Mouse (Mus musculus) heart, postnatal 14 days (tissue): ENCODE results near the gene Kcnmb1. TPM values are rescaled to one million over a fixed set of nuclear protein-coding genes. Genes with fewer than 3 reads are reported as not detected.

Source experiments
- DNase-seq, 2 experiments: peaks; one replicate each; pipeline ENCODE4 v3.0.0; 2021 to 2022
- intact Hi-C: fragments of 180-260 bp; cut with DNase I; formaldehyde crosslinking; loops from one replicate; pipeline ENCODE4 v1.15.1; 2025
- total RNA-seq, 2 experiments: library from RNA; stranded (reverse); gene quantifications; 2 replicates each; pipeline ENCODE4 v1.2.3; 2021

Gene Kcnmb1
- total RNA-seq, 2 experiments from 2014 or later: 0.80 to 1.1 TPM

- DNase-seq: no peak
- intact Hi-C loops: loop anchor here (10.0 kb wide), 1 partner anchor 275 kb away; no protein-coding TSS in a partner anchor
These were observed 23.2 kb upstream of the Kcnmb1 start for GRCm38 (mm10) chr11:33939456-33940113.

DNA sequence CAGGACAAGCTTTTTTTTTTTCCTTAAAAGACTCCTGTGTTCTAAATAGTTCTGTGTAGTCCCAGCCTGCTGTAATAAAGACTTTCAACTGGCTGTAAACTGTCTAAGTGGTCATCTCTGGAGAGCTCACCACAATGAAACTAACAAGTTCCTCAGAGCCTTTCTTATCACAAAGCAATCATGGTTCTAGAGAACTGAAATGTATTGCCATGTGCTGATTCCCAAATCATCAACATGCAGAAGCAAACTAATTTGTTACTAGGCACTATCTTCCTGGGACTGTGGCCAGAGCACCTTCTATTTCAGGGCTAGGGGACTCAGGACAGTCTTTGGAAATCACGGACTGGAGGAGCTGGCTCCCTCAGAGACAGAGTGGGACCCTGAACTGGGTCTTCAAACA is 19.2 kb upstream of the Kcnmb1 start:
- DNase-seq: no peak
- intact Hi-C loops: no loop called here

DNA sequence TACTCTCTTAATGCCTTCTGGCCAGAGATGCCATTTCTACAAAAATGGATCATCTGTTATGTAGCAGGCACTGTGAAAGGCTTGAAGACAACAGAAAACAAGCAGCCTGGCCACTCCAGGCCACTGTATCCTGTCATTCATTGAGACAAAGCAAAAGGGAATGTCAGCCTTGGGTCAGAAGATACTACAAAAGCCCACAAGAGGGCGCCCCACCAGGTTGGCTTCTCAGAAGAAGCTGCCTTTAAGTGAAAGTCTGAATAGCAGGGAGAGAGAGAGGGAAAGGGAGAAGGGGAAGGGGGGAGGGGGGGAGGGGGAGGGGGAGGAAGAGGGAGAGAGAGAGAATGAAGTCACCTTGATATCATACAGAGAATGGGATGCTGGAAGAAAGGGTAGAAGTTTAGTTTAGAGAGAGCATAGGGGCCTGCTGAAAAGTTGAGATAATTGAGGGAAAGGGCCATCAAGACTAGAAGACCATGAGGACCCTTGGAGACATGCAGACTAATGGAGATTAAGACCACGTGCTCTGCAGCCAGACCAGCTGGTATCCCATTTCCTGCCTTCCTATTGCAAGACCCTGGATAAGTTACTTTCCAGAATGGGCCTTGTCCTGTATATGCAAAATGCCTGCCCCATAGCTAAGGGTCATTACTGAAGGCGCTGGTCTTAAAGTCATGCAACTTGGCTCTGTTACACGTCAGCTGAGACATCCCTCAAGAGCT is 18.6 kb upstream of the Kcnmb1 start:
- peak in 1 of 2 experiments; percentile 12 for DNase-seq
- intact Hi-C loops: no loop called here

DNA sequence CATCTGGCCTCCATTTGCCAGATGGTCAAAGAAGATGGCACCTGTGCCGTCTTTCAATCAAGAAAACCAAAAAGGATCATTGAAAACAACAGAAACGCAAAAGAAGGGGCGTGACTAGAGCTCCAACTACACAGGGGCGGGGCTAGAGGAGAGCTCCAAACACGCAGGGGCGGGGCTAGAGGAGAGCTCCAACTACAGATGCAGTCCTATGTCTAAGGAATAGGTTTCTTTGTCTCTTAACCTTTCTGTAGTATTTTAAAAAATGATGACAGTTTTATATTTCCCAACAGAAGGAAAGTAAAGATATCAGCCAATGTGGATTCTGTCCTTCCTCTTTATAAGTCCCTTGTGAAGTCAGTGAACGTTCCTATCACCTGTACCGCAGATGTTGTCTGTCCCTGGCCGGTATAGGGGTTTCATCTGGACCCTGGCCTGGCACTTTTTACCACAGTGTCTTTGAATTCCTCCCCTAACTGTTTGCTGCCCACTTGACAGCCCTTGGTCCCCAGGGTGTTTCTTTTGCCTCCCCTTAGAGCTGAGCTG is 18.0 kb upstream of the Kcnmb1 start:
- intact Hi-C loops: no loop called here
- no peak for DNase-seq

DNA sequence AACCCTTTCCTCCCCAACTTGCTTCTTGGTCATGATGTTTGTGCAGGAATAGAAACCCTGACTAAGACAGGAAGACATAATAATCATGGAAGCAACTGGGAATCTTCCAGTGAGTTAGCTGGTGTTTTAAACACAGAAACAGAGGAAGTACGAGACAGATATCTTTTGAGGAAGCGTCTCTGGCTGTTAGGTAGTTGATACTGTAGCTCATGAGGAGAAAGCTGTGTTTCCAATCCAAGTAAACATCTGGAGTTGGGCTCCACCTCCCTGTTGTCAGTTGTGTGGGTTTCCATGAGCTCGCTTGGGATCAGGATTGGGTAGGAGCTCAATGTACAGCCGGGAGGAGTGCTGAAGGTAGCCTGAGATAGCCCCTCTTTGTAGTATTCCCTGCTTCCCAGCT is 16.3 kb upstream of the Kcnmb1 start:
- no peak for DNase-seq
- intact Hi-C loops: no loop called here

DNA sequence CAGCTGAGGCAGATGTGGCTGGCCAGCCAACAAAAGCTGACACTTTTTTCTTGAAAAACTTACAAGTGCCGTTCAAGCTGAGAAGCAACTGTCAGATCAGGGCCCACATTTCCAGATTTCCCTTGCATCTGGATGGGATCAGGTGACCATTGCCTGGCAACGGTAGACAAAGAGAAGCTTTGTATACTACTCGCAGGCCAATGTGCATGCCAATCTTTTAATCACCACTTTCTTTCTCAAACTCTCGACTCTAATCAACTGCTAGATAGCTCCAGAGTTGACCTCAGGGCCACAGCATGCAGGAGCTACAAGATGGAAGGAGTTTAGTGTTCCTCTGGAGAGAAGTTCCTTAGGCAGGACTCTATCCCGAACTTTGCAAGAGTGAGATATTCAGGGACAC is 11.7 kb upstream of the Kcnmb1 start:
- intact Hi-C loops: no loop called here
- no peak for DNase-seq

DNA sequence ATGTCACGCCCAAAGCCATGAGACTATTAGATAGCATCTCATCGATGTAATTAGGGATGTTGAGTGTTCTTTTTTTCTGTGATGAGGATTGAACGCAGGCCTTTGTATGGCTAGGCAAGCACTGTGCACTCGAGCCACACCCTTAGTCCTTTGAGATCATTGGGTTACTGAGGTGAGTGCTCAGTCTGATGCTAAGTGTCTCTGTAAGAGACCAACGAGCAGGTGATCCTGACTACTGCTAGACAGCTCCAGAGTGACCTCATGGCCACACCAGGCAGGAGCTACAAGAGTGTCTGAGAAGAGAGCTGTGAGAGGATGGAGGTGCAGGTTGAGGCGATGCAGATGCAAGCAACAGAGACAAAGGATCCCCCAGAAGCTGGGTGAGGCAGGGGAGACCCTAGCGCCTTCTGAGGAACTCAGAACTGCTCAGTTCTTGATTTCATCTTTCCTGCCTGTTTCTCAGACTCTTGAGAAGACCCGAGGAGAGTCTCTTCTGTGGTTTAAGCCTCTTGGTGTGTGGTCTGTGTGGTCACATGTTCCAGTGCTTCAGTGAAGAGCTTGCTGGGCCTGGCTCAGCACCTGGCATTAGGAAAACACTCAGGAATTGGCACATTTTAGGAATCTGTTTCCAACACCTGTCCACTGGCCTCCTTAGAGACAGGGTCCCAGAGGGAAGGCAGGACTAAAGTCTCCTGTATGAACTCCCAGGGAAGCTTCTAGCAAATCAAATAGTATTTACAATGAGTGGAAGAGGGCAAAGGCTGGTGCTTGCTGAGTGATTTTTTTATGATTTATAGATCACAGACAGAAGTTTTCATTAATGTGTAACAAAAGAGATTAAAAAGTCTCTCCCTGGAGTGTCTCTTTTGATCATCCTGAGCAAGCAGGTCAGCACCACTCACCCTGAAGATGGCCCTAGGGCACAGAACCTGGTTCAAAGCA is 10.9 kb upstream of the Kcnmb1 start:
- no peak for DNase-seq
- intact Hi-C loops: no loop called here

- intact Hi-C loops: no loop called here
- DNase-seq: no peak
These were observed 6.8 kb upstream of the Kcnmb1 start for GRCm38 (mm10) chr11:33955982-33956381.

DNA sequence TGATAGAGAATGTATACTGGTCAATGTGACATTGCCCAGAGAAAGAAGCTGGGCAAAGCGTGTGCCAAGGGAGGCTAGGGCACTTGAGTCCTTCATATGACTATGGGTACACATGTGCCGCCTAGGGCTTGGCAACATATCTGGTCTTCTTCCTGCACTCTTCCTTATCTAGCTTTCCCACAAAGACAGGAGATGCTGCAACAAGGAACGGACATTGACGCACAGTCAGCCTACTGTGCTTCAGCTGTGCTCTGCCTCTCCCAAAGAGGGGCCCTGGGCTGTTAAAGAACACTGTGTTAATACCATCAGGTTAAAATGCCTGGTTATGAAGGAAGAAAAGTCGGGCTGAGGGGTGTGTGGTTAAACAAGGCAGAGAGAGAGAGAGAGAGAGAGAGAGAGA is 6.2 kb upstream of the Kcnmb1 start:
- DNase-seq: no peak
- intact Hi-C loops: no loop called here

DNA sequence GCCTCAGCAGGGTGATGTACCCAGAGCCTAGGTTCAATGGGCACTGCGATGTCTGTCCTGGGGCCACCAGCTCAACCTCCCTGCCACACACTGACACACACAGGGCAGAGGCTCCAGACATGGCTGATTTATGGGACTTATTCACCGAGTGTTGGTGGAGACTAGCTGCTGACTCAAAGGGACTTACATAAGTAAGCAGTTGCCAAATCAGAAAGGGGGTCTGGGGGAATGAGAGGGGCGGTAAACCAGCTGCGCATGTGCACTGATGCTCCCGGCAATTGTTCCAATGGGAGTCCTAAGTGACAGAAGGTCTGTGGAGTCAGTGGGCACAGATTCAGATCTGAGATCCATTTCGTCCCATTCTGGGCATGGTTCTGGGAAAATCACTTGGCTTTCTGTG is 5.2 kb upstream of the Kcnmb1 start:
- DNase-seq: no peak
- intact Hi-C loops: no loop called here

- peak; percentile 41 to 65 for DNase-seq
- intact Hi-C loops: no loop called here
These were observed 4.1 kb upstream of the Kcnmb1 start for GRCm38 (mm10) chr11:33958713-33959112.

DNA sequence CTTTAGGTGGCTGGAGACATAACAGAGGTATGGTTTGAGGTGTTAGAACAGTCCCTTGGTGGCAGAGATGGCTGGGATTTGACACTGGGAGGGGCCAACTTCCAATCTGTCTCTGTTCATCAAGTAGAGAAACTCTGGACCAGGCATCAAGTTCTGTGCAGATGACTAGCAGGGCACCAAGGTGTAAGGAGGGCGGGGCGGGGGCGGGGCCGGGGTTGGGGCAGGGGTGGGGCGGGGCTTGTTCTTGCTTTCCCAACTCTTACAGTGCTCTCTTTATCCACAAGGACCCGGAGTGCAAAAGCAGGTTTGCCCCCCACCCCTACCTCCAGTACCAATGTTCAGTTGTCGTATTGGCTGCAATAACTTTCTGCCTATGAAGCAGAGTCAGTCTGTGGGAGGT is 635 bp upstream of the Kcnmb1 start:
- intact Hi-C loops: no loop called here
- DNase-seq: no peak

- intact Hi-C loops: no loop called here
- no peak for DNase-seq
These were observed 2.6 kb downstream of the Kcnmb1 start for GRCm38 (mm10) chr11:33965380-33965779.

DNA sequence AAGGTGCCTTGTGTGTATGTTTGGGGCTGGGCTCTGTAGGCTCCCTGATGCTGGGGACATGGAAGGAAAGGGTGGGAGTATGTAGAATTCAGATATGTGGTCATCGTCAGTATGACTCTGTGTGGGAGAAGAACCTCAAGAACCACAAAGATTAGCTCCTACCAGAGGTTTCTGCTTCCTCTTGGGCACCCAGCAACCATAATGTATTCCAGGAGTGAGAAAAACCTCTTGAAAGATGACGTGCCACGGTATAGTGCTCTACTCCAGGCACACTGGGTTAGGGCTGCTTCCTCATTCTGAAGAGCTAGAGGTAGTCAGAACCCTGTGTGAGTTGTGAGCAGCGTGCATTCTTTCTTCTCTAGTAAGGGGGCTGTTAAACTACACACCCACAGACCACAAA is 4.9 kb downstream of the Kcnmb1 start:
- DNase-seq: no peak
- intact Hi-C loops: no loop called here

- peak in 1 of 2 experiments; percentile 29 for DNase-seq
- intact Hi-C loops: no loop called here
These were observed 6.4 kb downstream of the Kcnmb1 start for GRCm38 (mm10) chr11:33969199-33969598.

- no peak for DNase-seq
- intact Hi-C loops: no loop called here
These were observed 9.3 kb downstream of the Kcnmb1 start for GRCm38 (mm10) chr11:33972114-33972513.

DNA sequence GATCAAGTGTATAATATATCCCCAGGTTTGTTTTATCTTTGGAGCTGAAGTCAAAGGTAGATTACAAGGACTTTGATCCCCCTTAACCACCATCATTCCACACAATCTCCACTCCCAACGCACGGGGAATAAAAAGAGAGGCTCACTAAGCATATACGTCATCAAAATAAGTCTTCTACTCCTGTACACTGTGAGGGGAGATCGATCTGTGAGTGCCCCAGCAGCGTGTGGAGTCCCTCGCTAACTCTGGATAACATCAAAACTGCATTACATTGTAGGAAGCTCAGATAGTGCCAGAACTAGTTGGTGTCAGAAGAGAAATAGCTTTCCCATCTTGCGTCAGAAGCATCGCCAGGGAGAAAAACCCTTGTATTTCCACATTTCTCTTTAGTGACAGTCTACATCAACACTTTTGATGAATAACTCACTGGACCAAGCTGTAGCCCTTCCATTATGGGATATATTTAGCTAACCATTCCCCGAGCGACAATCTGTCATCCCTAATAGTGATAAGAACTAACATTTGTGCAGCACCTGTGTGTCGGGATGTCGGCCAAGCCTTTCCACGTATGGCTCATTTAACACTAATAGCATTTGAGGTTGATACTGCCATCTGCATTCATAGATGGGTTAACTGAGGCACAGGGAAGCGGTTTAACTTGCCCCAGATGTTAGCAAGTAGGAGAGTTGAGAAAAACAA is 11.7 kb downstream of the Kcnmb1 start:
- intact Hi-C loops: no loop called here

DNA sequence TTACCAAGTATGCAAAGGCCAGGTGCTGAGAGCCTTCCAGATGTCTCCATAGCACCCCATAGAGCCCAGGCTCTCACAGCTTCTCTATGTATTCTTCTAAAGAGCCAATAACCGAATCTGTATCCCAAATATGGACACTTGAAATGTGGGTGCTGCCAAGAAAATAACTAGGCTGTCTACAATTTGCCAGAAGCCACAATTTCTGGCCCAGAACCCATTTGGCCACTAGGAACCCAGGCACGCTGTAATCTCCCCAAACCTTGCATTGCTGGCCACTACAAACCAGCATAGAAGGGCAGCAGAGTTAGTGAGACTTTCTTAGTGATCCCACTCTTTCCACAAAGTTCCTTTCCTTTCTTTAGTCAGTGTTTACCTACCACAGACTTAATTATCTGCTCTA is 12.3 kb downstream of the Kcnmb1 start:
- DNase-seq: no peak
- intact Hi-C loops: no loop called here

More for the DNA sequence above, 11.7 kb downstream of the Kcnmb1 start:
- DNase-seq: no peak

DNA sequence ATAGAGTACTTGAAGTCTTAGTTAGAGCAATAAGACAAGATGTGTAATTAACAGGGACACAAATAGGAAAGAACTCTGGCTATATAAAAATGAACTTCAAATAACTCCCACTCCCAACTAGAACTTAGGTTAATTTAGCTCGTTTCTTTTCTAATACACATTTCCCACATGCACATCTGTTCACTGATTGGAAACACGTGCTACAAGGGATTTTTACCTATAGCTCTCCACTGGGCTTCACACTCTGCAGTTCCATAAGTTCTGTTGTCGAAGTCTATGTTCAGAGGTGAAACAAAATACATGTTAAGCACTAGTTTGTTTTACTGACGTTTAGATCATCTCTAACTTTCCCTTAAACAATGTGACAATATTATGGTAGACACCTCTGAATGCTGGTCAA is 17.3 kb downstream of the Kcnmb1 start:
- intact Hi-C loops: no loop called here
- DNase-seq: no peak

DNA sequence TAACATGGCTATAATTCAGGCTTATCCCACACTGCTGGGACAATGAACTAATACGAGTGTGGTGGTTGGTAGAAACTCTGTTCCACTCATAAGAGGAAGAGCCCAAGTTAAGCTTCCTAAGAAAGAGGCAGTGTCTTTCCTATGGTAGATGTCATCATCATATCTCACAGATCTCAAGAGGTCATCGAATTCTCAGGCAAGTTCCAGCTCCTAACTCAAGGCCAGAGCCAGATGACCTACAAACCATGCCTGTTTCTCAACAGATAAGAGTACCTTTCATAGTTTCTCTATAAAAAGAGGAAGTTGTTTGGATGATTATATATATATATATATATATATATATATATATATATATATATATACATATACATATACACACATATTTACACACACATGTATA is 23.7 kb downstream of the Kcnmb1 start:
- intact Hi-C loops: no loop called here
- no peak for DNase-seq
